Mouse (Mus musculus): ENCODE measurements at regions not wholly inside any gene's neighbourhood (a gene's known extent, or its start where the extent isn't known, plus 50 kb on each side); places are given as distances from the start of the nearest gene placed in this dataset.
A peak's percentile ranks its signal among the peaks of the same experiment; 100 is the strongest.

- intact Hi-C loops (cut with DNase I; ENCODE audit: low total_unique reads): no loop called here
- no peak for DNase-seq
Observed at GRCm38 (mm10) chr5:91456924-91457323, 54.1 kb upstream of the Btc start.

DNA sequence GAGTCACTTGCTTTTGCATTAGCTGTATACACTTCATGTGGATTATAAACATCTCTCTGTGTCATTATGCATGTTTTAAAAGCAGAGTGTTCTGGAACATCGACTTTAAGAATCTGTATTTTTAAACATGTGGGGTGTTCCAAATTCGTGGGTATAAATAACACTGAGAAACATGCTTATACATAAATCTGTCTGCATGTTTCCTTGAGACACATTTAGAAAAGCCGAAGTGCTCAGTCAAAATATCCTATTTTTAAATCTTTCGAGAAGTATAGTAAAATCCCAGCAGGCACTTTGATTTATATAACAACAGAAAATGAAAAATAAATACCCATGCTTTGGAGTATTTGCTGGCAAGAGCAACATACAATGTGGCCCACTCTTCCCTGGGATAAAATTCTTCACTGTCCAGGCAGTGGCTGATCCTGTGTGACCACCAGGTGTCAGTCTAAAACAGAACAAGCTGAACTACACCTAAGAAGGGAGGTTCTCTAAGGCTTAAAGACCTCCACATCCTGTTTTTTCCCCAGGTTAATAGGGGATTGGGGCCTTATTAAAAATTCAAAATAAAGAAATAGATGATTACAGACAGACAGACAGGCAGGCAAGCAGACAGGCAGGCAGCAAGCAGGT is 52.4 kb upstream of the Parm1 start:
- peak; percentile 11 for DNase-seq
- intact Hi-C loops (cut with DNase I; ENCODE audit: low total_unique reads): no loop called here

All from gastrocnemius, postnatal 14 days (tissue).